Mouse (Mus musculus) spleen, postnatal 14 days (tissue): ENCODE data around the gene Gm1113.

ENCODE experiments used
- DNase-seq, 2 experiments: peaks; one replicate each; pipeline ENCODE4 v3.0.0; 2021 to 2022; ENCODE audit warnings: low spot score in 2 of 2

Gene Gm1113

GRCm38 (mm10) chr9:35479456-35479855 is 38.6 kb downstream of the Gm1113 start:
- DNase-seq: no peak

- no peak for DNase-seq
Measured at GRCm38 (mm10) chr9:35475394-35475793, 42.7 kb downstream of the Gm1113 start.

GRCm38 (mm10) chr9:35474104-35474724 is 43.9 kb downstream of the Gm1113 start:
- no peak for DNase-seq

- DNase-seq: no peak
Measured at GRCm38 (mm10) chr9:35468913-35469312, 49.2 kb downstream of the Gm1113 start.

- no peak for DNase-seq
Measured at GRCm38 (mm10) chr9:35467264-35467817, 50.7 kb downstream of the Gm1113 start.

- no peak for DNase-seq
Measured at GRCm38 (mm10) chr9:35459594-35459993, 58.5 kb downstream of the Gm1113 start.
